Mouse (Mus musculus): ENCODE measurements around the gene Sinhcaf.
"Not testable (repeated sequence)": the region's sequence is repeated elsewhere in the genome, so short reads cannot be mapped to it uniquely, and the experiment has no call there.

Sinhcaf gene

DNA sequence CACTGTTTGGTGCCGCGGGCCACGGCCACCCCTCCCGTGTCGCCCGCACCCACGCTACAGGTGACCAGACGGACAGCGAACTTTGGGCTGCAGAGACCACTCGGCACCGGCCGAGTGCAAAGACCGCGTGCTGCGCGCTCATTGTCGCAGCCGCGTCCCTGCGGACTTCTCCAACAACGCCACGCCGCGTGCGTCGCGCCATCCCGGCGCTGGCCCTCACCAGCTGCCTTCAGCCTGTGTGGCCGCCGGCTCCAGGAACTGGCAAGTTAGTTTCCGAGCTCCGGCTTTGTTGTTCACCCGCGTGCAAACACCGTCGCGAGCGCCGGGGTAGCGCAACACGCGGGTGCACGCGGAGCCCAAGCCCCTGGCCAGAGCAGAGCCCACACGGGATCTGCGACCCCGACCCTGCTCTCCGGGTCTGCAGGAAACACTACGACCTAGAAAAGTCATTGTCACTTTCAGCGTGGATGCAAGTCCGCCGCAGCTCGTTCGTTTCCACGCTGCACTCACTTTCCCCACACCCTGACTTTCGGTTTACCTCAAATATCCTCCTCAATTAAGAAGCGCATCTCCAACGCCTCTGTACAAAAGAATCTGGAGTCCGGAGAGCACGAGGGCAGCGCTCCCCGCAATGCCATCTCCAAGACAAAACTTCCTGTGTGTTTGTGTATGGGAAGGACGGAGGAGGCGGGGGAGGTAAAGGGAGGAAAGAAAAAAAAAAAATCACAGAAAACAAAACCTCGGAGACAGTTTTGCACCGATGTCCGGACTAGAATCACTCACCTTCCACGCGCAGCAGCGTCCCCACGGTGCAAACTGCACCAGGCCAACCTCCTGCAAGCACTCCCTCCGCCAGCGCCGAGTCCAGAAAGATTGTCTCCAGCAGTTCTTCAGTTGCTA is 508 bp downstream of the Sinhcaf start:
- peak; percentile 42 for DNase-seq (ENCODE audit: low read depth)

DNA sequence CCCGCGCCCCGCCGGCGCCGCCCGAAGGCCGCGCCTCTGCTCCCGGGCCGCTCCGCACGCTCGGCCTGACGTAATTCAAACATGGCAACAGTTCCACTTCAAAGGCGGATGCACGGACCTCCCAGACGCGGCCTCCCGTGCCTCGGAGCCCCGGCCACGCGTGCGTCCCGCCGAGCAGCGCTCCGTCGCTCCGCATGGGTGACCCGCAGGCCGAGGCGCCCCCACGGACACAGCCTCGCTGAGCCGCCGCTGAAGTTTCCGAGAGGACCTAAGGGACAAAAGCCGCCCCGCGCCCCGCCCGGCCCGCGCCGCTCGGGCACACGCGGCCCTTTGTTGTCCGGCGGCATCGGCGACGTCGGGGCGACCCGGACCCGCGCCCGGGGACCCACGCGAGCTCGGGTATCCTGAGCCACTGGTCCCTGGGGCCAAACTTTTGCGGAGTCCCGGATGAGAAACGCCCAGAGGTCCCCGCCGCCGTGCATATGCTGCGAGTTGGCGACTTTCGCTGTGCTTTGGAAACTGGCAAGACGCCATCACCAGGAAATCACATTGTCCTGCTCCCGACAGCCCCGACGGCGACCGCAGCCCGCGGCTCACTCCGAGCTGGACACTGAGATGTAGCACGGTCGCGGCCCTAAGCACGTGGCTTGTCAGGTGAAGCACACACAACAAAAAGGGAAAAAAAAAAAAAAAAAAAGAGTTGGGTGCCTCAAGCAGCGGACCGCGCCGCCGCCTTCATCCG is 1.3 kb downstream of the Sinhcaf start:
- DNase-seq (ENCODE audit: low read depth) = no peak

DNA sequence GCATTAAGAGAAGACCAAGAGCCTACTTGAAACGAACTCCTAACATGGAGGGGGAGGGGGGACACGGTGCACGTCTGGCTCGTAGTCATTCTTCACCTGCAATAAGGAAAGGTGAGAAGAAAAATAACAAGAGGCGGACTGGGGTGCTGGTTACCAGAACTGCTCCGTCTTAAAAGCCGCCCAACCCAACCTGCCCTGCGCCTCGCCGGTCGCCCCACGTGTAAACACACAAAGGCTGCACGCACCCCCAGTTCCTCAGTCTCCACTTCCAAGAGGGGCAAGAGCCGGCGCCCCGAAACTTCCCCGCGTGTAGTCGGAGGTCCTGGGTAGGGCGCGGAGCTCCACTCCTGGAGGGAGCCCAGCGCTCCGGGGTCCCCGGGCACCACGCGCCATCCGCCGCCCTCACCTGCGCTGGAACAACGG is 1.9 kb downstream of the Sinhcaf start:
- DNase-seq (ENCODE audit: low read depth) = no peak

DNA sequence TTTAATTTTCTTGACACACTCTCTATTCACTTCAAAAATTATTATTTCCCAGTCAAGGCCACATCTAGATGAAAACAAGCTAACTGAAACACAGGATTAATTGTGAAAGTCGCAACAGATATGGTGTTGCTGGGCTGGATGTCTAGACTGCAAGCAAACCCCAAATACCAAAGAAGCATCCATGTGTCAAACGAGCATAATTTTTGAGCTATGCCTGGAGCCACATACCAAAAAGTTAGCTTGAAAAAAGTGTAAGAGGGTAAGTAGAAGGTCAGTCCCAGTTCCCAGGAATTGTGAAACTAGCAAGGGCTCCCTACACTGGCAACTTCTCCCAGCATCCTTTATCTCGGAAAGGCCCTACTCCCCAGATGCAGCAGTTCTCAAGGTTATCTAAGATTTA is 2.6 kb downstream of the Sinhcaf start:
- DNase-seq (ENCODE audit: low read depth) = no peak

DNA sequence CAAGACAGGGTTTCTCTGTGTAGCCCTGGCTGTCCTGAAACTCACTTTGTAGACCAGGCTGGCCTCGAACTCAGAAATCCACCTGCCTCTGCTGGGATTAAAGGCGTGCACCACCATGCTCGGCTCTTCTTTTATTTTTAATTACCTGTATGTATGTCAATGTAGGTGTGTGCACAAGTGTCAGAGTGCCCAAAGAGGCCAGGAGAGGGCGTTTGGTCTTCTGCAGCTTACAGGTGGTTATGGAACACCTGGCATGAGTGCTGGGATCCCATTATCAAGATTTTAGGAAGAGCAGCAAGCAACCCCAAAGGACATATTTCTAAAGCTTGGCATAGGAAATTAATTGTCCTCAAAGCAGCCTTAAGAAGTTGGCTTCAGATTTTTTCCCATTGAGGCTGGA is 3.9 kb downstream of the Sinhcaf start:
- DNase-seq (ENCODE audit: low read depth) = no peak

DNA sequence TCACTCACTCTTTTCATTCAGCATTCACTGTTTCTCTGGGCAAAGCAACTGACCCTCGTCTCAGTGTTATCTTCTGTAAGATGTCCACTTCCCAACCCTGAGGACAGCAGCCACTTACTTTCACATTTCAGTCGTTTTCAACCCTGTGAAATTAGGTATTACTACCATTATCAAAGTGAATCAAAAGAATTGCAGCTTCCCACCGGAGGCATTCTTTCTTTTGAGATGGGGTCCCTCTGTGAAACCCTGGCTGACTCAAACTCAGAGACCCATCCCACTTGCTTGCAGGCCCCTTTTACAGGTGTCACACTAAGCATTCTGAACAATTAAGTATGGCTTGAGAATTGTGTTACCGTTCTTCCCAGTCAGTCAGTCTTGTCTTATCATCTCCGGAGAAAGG is 4.4 kb downstream of the Sinhcaf start:
- no peak for DNase-seq (ENCODE audit: low read depth)

DNA sequence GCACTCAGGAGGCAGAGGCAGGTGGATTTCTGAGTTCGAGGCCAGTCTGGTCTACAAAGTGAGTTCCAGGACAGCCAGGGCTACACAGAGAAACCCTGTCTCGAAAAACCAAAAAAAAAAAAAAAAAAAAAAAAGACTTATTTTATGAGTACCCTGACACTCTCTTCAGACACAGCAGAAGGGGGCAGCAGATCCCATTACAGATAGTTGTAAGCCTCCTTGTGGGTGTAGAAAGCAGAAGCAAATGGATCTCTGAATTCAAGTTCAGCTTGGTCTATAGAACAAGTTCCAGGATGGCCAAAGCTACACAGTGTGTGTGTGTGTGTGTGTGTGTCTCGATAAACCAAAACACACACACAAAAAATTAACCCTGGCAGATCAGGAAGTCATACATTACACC is 5.9 kb downstream of the Sinhcaf start:
- DNase-seq (ENCODE audit: low read depth) = not testable (repeated sequence)

DNA sequence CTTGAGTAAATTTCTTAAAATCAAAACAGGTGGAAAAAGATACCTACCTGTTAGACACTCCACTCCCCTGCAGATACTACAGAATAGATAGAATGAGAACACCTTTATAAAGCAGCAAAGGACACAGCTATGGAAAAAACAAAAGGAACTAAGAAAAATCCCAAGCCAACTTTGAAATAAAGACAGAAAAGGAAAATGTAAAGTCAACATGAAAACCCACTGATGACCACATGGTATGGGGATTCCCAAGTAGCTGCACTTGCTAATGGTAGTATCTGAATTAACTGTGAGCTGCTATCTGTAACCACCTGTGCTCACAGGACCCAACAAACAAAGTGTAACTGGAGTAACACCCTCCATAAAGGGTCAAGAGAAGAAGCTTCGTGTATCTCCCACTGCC is 8.6 kb downstream of the Sinhcaf start:
- no peak for DNase-seq (ENCODE audit: low read depth)

DNA sequence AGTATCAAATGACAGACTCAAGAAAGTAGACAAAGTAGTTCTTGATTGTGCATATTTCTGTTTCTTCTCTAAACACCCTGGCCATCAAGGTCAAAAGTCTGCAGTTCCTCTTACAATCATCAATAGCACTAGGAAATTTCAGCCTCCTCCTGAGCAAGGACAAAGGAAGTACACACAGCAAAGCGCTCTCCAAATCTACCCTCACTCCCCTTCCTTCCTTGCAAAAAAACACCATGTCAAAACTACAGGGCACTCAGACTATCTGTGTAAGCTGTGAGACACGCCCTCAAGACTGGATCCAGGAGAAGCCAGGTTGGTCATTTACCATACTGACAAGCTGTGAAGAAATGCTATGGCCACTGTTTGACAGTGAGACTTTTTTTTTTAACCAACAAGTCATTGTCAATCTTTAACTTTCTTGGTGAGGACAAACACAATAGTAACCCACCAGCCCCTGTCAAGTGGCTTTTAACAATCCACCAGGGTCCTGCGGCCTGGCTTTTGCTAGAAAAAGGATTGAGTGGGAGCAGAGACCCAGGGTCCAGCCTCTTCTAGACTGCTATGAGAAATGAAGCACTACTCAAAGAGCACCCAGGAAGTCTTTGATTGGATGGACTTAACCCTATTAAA is 11.2 kb downstream of the Sinhcaf start:
- DNase-seq (ENCODE audit: low read depth) = no peak

DNA sequence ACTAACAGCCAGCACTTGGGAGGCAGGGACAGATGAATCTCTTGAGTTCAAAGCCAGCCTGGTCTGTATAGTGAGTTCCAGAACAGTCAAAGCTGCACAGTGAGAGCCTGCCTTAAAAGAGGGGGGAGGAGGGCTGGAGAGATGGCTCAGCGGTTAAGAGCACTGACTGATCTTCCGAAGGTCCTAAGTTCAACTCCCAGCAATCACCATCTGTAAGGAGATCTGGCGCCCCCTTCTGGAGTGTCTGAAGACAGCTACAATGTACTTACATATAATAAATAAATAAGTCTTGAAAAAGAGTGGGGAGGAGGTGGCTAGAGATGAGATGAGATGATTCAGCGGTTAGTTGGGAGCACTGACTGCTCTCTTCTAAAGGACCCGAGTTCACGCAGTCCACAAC is 15.0 kb downstream of the Sinhcaf start:
- no peak for DNase-seq (ENCODE audit: low read depth)

DNA sequence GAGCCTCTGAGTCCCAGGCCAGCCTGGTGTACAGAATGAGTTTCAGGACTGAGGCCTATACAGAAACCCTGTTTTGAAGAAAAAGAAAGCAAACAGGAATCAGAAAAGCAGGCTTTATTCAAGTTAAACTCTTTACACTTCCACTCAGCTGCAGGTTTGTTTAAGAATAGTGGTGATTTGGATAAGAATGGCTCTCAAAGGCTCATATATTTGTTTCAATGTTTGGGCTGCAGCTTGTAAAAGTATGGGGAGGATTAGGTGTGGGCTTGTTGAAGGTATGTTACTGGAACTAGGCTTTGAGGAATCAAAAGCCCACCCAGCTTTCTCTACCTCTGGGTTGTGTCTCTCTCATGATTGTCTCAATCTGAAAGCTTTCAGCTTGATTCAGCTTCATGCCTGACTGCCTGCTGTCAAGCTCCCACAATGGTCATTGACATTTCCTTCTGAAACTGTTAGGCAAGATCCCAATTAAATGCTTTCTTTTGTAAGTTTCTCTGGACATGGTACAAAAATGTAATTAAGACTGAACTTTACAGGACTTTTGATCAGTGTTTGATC is 27.3 kb downstream of the Sinhcaf start:
- DNase-seq (ENCODE audit: low read depth) = no peak

DNA sequence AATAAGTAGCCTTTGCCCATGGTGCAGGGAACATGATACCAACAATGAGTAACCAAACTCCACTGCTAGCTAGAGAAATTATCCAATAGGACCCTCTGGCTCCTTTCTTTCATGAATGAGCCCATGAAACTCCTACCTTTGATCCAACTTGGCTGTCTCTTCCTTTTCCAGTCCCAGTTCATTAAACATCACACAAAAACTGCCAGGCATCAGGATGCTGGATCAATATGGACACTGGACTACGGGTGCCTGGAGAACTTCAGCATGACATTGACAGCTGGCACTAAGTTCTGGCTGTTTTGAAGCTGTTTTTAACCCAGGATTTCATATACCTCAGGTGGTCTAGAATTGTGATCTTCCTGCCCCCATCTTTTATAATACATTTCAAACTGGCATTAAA is 28.6 kb downstream of the Sinhcaf start:
- no peak for DNase-seq (ENCODE audit: low read depth)

DNA sequence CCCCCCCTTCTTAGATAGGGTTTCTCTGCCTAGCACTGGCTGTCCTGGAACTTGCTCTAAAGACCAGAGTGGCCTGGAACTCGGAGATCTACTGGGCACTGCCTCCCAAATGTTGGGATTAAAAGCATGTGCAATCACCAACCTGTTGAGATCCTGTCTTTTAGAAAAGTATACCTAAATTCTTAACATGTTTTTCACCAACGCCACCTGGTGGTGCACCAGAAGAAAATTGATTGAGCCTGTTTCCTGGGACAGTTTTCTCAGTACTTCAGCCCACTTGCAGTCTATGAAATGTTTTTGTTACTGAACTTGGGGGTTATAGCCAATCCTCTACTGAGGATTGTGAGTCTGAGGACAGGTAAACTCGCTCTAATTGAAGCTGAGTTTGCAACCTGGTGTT is 29.4 kb downstream of the Sinhcaf start:
- no peak for DNase-seq (ENCODE audit: low read depth)

DNA sequence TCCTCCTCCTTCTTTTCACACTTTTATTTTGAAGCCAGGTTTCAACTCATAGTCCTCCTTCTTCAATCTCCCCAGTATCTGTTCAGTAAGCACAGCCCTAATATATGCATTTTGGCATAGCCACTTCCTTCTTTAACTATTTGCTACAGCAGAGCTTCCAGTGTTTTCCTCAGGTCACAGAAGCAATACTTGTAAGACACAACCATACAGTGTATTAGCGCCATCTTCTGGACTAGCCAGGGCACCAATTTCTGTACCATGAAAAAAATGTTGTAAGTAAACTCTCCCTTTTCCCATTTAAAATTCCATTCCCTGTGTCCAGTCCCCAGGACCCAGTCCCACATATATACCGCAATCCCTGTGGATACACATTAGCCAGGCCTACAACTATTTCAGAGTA is 32.3 kb downstream of the Sinhcaf start:
- DNase-seq (ENCODE audit: low read depth) = peak; percentile 64

DNA sequence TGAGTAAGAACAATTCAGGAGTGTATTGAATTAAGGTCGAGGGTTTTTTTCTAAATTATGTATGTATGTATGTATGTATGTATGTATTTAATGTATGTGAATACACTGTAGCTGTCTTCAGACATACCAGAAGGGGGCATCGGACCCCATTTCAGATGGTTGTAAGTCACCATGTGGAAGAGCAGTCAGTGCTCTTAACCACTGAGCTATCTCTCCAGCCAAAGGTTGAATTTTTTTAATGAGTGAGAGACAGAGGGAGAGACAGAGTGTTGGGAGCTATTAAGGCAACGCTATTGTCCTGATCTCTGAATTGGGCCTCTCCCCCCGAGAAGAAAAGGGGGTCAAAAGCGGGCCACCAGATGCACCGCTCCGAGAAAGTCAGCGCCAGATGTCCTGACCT is 34.4 kb downstream of the Sinhcaf start:
- not testable (repeated sequence) for DNase-seq (ENCODE audit: low read depth)

DNA sequence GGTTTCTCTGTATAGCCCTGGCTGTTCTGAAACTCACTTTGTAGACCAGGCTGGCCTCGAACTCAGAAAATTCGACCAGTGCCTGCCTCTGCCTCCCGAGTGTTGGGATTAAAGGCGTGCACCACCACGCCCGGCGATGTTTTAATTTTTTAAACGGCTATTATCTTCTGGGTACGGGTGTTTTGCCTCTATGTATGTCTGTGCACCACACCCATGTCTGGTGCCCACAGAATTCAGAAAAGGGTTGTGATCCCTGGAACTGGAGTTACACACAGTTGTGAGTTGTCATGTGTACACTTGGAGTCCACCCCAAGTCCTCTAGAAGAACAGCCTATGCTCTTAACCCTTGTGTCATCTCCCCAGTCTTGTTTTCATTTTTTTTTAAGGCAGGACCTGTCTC is 39.3 kb downstream of the Sinhcaf start:
- DNase-seq (ENCODE audit: low read depth) = peak; percentile 34

DNA sequence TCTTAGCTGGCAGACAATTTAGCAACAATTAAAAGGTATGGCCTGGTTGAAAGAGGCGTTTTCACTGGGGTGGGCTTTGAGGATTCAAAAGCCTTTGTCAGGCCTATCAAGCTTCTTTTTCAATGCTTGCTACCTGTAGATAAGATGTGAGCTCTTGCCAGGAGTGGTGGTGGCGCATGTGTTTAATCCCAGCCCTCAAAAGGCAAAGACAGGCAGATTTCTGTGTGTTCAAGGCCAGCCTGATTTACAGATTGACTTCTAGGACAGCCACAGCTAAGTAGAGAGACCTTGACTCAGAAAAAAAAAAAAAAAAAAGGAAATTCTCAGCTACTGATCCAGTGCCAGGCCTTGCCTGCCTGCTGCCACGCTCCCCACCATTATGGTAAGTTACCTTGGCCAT is 43.5 kb downstream of the Sinhcaf start:
- DNase-seq (ENCODE audit: low read depth) = no peak

DNA sequence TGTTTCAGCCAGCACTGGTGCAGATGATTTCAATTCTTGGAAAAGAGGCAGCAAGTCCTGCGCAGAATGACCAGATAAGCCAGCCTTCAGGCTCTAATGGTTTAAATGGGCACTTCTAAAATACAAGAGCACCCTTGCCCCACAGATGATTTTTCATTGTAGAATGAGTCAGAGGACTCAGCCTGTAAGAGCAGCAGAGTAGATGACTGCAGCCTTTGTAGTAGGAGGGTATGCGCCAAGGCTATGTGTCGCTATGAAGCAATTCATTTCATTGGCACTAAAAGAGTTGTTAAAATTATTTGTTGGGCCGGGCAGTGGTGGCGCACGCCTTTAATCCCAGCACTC is 49.8 kb downstream of the Sinhcaf start:
- DNase-seq (ENCODE audit: low read depth) = no peak

DNA sequence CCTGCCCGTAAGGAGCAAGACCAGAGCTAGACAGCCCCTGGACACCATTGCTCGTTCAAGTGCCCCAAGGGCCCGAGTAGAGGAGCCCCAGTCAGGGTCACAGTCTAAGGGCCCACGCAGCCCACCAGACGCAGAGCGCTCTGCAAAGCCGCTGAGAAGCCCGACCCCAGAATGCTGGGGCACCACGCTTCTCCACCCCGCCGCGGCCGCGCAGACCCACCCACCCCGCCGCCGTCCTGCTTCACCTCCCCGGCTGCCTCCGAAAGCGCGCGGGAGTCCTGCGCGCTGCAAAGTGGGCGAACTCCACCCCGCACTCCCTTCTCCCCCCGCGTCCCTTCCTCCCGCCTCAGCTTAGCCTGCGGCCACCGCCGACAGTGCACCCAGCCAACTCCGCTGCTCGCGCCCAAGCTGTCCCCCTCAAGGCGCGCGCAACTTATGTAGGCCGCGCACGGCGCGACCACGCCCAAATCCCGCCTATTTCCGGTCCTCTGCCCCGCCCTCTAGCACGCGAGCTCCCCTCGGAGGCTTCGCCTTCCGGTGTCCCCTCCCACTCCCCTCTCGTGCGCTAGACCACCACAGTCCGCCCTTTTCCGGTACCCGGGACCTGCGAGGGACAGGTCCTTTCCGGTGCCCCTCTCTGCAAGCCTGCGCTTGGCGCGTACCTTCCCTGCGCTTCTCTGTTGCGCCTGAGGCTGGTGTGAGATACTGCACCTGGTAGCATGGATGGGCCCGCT is 50.3 kb downstream of the Sinhcaf start, which contains the start of gene Caprin2:
Caprin2 (minus strand) TSS at position 465 of the 734 bp plus-strand sequence.
- DNase-seq (ENCODE audit: low read depth) = peak; percentile 81

DNA sequence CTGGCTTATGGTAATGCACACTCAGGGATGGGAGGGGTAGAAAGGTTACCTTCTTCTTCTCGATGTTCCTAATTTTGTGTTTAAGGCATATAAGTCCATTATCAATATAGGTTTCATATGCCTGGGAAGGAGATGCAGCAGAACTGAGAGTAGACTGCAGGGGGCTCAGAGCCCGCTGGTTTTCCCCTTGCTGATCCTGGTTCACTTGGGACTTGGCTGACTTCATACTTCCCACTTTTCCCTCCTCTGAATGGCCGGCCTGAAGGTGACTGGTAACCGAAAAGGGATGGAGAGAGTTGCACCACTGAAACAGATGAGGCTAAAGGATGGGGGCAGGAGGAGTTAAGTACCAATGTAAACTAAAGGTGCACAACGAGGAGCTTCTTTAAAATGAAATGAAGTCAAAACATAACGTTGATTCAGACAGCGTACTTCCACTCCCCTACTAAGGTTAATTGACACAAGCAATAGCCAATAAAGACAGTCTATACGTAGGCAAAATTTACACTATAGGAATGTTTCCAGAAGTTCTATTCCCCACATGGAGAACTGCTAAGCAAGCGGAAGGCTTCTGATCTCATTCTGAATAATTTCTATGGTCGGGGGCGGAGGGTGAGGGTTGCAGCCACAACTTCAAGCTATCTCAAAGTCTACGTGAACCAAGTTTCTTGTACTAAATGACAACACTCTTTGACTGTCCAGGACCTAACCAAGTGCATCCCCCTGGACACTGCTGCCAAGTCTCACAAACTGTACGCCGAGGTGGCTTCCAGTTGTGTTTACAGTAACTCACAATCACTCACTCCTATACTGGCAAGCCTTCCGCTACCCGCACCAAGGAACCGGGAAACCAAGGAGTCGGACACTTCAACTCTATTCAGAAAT is 51.1 kb downstream of the Sinhcaf start:
- DNase-seq (ENCODE audit: low read depth) = no peak

DNA sequence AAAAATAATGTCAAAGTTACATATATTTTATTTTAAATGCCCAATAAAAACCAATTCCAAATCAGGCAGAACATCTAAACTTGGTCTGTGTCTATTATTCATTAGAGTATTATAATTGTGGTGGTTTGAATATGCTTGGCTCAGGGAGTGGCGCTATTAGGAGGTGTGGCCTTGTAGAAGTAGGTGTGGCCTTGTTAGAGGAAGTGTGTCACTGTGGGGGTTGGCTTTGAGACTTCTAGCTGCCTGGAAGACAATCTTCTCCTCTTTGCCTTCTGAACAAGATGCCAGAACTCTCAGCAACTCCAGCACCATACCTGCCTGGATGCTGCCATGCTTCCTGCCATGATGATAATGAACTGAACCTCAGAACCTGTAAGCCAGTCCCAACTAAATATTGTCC is 72.4 kb downstream of the Sinhcaf start:
- DNase-seq (ENCODE audit: low read depth) = no peak

Data from c-Kit-positive CD71-positive TER-119-negative erythroid progenitor cells, embryonic 14.5 days (primary cell).